Mouse (Mus musculus): Measurements from ENCODE around the gene Cmbl. TPM values are rescaled to one million over a fixed set of nuclear protein-coding genes. Genes with fewer than 3 reads are reported as not detected.
"Not testable (repeated sequence)": the region's sequence is repeated elsewhere in the genome, so short reads cannot be mapped to it uniquely, and the experiment has no call there.

The Cmbl gene
- polyA plus RNA-seq, 1 experiment from 2014 or later = 3.1 TPM

GRCm38 (mm10) chr15:31569325-31570022, 4.3 kb downstream of the Cmbl start:
- no peak overlapping the region for H3K4me3 ChIP-seq
- 66% methylated on average over 9 of the region's 9 CpGs for WGBS
- no peak overlapping the region for H3K9ac ChIP-seq
- H3K27ac ChIP-seq (replicated peaks) = no peak overlapping the region
- peaks cover 5% of the 10 kb centered on the region for H3K4me1 ChIP-seq (replicated peaks)
- no peaks in the 10 kb centered on the region for H3K9me3 ChIP-seq
- H3K36me3 ChIP-seq = no peaks in the 10 kb centered on the region
- no peak for ATAC-seq (ENCODE audit: low read depth)
- H3K27me3 ChIP-seq = no peaks in the 10 kb centered on the region
- H3K4me2 ChIP-seq = no peak overlapping the region

- H3K36me3 ChIP-seq = no peaks in the 10 kb centered on the region
- H3K9ac ChIP-seq = no peak overlapping the region
- ATAC-seq (ENCODE audit: low read depth) = no peak
- H3K27ac ChIP-seq (replicated peaks) = no peak overlapping the region
- WGBS = 95% methylated on average over 8 of the region's 8 CpGs
- no peaks in the 10 kb centered on the region for H3K9me3 ChIP-seq
- no peaks in the 10 kb centered on the region for H3K27me3 ChIP-seq
- H3K4me1 ChIP-seq (replicated peaks) = peaks cover 5% of the 10 kb centered on the region
- no peak overlapping the region for H3K4me3 ChIP-seq
- no peak overlapping the region for H3K4me2 ChIP-seq
Measured at GRCm38 (mm10) chr15:31570959-31571358, 5.8 kb downstream of the Cmbl start.

GRCm38 (mm10) chr15:31571906-31572722, 6.9 kb downstream of the Cmbl start:
- Histone ChIP-seq H3K36me3 (no peaks in the 10 kb centered on the region), H3K4me3 (no peak overlapping the region), H3K27ac (replicated peaks) (no peak overlapping the region), H3K4me1 (replicated peaks) (peaks cover 5% of the 10 kb centered on the region), H3K4me2 (no peak overlapping the region), H3K27me3 (no peaks in the 10 kb centered on the region), H3K9me3 (no peaks in the 10 kb centered on the region), H3K9ac (no peak overlapping the region)
- WGBS = 80% methylated on average over 16 of the region's 16 CpGs
- ATAC-seq (ENCODE audit: low read depth) = no peak

GRCm38 (mm10) chr15:31573287-31573686, 8.1 kb downstream of the Cmbl start:
- no peak for ATAC-seq (ENCODE audit: low read depth)
- H3K27me3 ChIP-seq = no peaks in the 10 kb centered on the region
- no peak overlapping the region for H3K27ac ChIP-seq (replicated peaks)
- H3K4me2 ChIP-seq = no peak overlapping the region
- no peaks in the 10 kb centered on the region for H3K9me3 ChIP-seq
- 89% methylated on average over 4 of the region's 4 CpGs for WGBS
- peaks cover 5% of the 10 kb centered on the region for H3K4me1 ChIP-seq (replicated peaks)
- H3K36me3 ChIP-seq = no peaks in the 10 kb centered on the region
- H3K4me3 ChIP-seq = no peak overlapping the region
- no peak overlapping the region for H3K9ac ChIP-seq

- H3K27ac ChIP-seq (replicated peaks) = no peak overlapping the region
- H3K36me3 ChIP-seq = no peaks in the 10 kb centered on the region
- no peak overlapping the region for H3K9ac ChIP-seq
- no peak for ATAC-seq (ENCODE audit: low read depth)
- peaks cover 2% of the 10 kb centered on the region for H3K4me1 ChIP-seq (replicated peaks)
- H3K4me2 ChIP-seq = no peak overlapping the region
- no peaks in the 10 kb centered on the region for H3K27me3 ChIP-seq
- H3K4me3 ChIP-seq = no peak overlapping the region
- H3K9me3 ChIP-seq = no peaks in the 10 kb centered on the region
Measured at GRCm38 (mm10) chr15:31573692-31574091, 8.5 kb downstream of the Cmbl start.

- Histone ChIP-seq H3K4me2 (no peak overlapping the region), H3K9me3 (no peaks in the 10 kb centered on the region), H3K9ac (no peak overlapping the region), H3K36me3 (no peaks in the 10 kb centered on the region), H3K4me1 (replicated peaks) (no peaks in the 10 kb centered on the region), H3K4me3 (no peak overlapping the region), H3K27me3 (no peaks in the 10 kb centered on the region), H3K27ac (replicated peaks) (no peak overlapping the region)
- no peak for ATAC-seq (ENCODE audit: low read depth)
- 72% methylated on average over 5 of the region's 5 CpGs for WGBS
Measured at GRCm38 (mm10) chr15:31576076-31576475, 10.9 kb downstream of the Cmbl start.

GRCm38 (mm10) chr15:31581086-31581485, 15.9 kb downstream of the Cmbl start:
- not testable (repeated sequence) for H3K9me3 ChIP-seq; H3K9ac ChIP-seq; H3K27ac ChIP-seq (replicated peaks); H3K4me1 ChIP-seq (replicated peaks); H3K4me2 ChIP-seq; ATAC-seq (ENCODE audit: low read depth); H3K36me3 ChIP-seq; H3K27me3 ChIP-seq; H3K4me3 ChIP-seq
- WGBS = 88% methylated on average over 2 of the region's 2 CpGs

GRCm38 (mm10) chr15:31583304-31584085, 18.3 kb downstream of the Cmbl start:
- Histone ChIP-seq H3K9ac (no peak overlapping the region), H3K4me3 (no peak overlapping the region), H3K4me1 (replicated peaks) (no peaks in the 10 kb centered on the region; the same call in 1 of the 2 replicates), H3K27me3 (no peaks in the 10 kb centered on the region), H3K4me2 (no peak overlapping the region), H3K27ac (replicated peaks) (no peak overlapping the region), H3K9me3 (no peaks in the 10 kb centered on the region), H3K36me3 (0 out of 2 replicates have a peak, but pooled peaks cover 2% of the 10 kb centered on the region)
- 91% methylated on average over 13 of the region's 13 CpGs for WGBS
- no peak for ATAC-seq (ENCODE audit: low read depth)

GRCm38 (mm10) chr15:31585238-31585637, 20.0 kb downstream of the Cmbl start:
- no peak overlapping the region for H3K27ac ChIP-seq (replicated peaks)
- H3K4me3 ChIP-seq = no peak overlapping the region
- no peak overlapping the region for H3K4me2 ChIP-seq
- H3K27me3 ChIP-seq = no peaks in the 10 kb centered on the region
- ATAC-seq (ENCODE audit: low read depth) = no peak
- H3K9ac ChIP-seq = no peak overlapping the region
- no peaks in the 10 kb centered on the region; the same call in 1 of the 2 replicates for H3K4me1 ChIP-seq (replicated peaks)
- H3K9me3 ChIP-seq = no peaks in the 10 kb centered on the region
- H3K36me3 ChIP-seq = peaks cover 18% of the 10 kb centered on the region
- 90% methylated on average over 7 of the region's 7 CpGs for WGBS

- H3K27me3 ChIP-seq = no peaks in the 10 kb centered on the region
- no peak overlapping the region for H3K4me2 ChIP-seq
- ATAC-seq (ENCODE audit: low read depth) = no peak
- 82% methylated on average over 5 of the region's 5 CpGs for WGBS
- peaks cover 26% of the 10 kb centered on the region for H3K36me3 ChIP-seq
- no peaks in the 10 kb centered on the region for H3K9me3 ChIP-seq
- no peak overlapping the region for H3K9ac ChIP-seq
- H3K4me3 ChIP-seq = no peak overlapping the region
- H3K4me1 ChIP-seq (replicated peaks) = no peaks in the 10 kb centered on the region; the same call in 1 of the 2 replicates
- H3K27ac ChIP-seq (replicated peaks) = no peak overlapping the region
Measured at GRCm38 (mm10) chr15:31586088-31586487, 20.9 kb downstream of the Cmbl start.

GRCm38 (mm10) chr15:31586519-31586918, 21.3 kb downstream of the Cmbl start:
- Histone ChIP-seq H3K9me3 (no peaks in the 10 kb centered on the region), H3K4me2 (no peak overlapping the region), H3K27me3 (no peaks in the 10 kb centered on the region), H3K36me3 (peaks cover 30% of the 10 kb centered on the region), H3K4me1 (replicated peaks) (no peaks in the 10 kb centered on the region; the same call in 1 of the 2 replicates), H3K4me3 (no peak overlapping the region), H3K27ac (replicated peaks) (no peak overlapping the region), H3K9ac (no peak overlapping the region)
- peak; percentile 57; the same call in 1 of the 2 replicates for ATAC-seq (ENCODE audit: low read depth)
- 7% methylated on average over 4 of the region's 4 CpGs for WGBS

- Histone ChIP-seq H3K9ac (no peak overlapping the region), H3K36me3 (peaks cover 43% of the 10 kb centered on the region), H3K4me2 (no peak overlapping the region), H3K4me1 (replicated peaks) (no peaks in the 10 kb centered on the region; the same call in 1 of the 2 replicates), H3K27ac (replicated peaks) (no peak overlapping the region), H3K27me3 (no peaks in the 10 kb centered on the region), H3K9me3 (no peaks in the 10 kb centered on the region), H3K4me3 (no peak overlapping the region)
- WGBS = 82% methylated on average over 2 of the region's 2 CpGs
- no peak for ATAC-seq (ENCODE audit: low read depth)
Measured at GRCm38 (mm10) chr15:31587789-31588188, 22.6 kb downstream of the Cmbl start.

All from neural tube, embryonic 13.5 days (tissue).